Mouse (Mus musculus) kidney, embryonic 15.5 days (tissue): ENCODE measurements at regions not wholly inside any gene's neighbourhood (a gene's known extent, or its start where the extent isn't known, plus 50 kb on each side); places are given as distances from the start of the nearest gene placed in this dataset.

Experiments
- ATAC-seq: fragments of 200-750 bp; cut with Nextera tagmentation; replicated peaks from 2 replicates; pipeline ENCODE4 v1.8.0; 2017; ENCODE audit warnings: moderate TSS enrichment; ENCODE audit not compliant: low FRiP score
- H3K27ac ChIP-seq: fragments of 300-500 bp; sonication (generic); 2 replicates; pipeline ENCODE4 v1.5.1; 2015; ENCODE audit warnings: mild to moderate bottlenecking, inconsistent platforms
- H3K27me3 ChIP-seq: fragments of 300-500 bp; sonication (generic); 2 replicates; pipeline ENCODE4 v1.6.1; 2015; ENCODE audit warnings: inconsistent platforms
- H3K36me3 ChIP-seq: fragments of 300-500 bp; sonication (generic); 2 replicates; pipeline ENCODE4 v1.6.1; 2015; ENCODE audit warnings: inconsistent platforms
- H3K4me1 ChIP-seq: fragments of 300-500 bp; sonication (generic); 2 replicates; pipeline ENCODE4 v1.6.1; 2015; ENCODE audit warnings: inconsistent platforms
- H3K4me2 ChIP-seq: fragments of 300-500 bp; sonication (generic); 2 replicates; pipeline ENCODE4 v1.6.1; 2015; ENCODE audit warnings: moderate library complexity, mild to moderate bottlenecking, inconsistent platforms
- H3K4me3 ChIP-seq: fragments of 300-500 bp; sonication (generic); replicated peaks from 2 replicates; pipeline ENCODE4 v1.5.1; 2015; ENCODE audit warnings: mild to moderate bottlenecking, inconsistent platforms
- H3K9ac ChIP-seq: fragments of 300-500 bp; sonication (generic); 2 replicates; pipeline ENCODE4 v1.6.1; 2015; ENCODE audit warnings: mild to moderate bottlenecking, inconsistent platforms
- H3K9me3 ChIP-seq: fragments of 300-500 bp; sonication (generic); replicated peaks from 2 replicates; pipeline ENCODE4 v1.6.1; 2016; ENCODE audit warnings: inconsistent platforms
- WGBS: fragments of 180-500 bp; shearing (Covaris S2); methylation state at CpG from one replicate; pipeline ENCODE4 v1.1.7; 2015; ENCODE audit warnings: mixed read lengths; 5-methylcytosine and 5-hydroxymethylcytosine counted together

- H3K36me3 ChIP-seq, result no peaks in the 10 kb centered on the region
- no peak overlapping the region for H3K4me2 ChIP-seq
- no peak overlapping the region for H3K4me3 ChIP-seq
- H3K9me3 ChIP-seq, result no peaks in the 10 kb centered on the region
- no peak overlapping the region for H3K9ac ChIP-seq
- ATAC-seq, result peak; percentile 62; the same call in 1 of the 2 replicates
- H3K27me3 ChIP-seq, result no peaks in the 10 kb centered on the region
- H3K27ac ChIP-seq, result no peak overlapping the region
- no peaks in the 10 kb centered on the region for H3K4me1 ChIP-seq
- whole genome bisulfite sequencing, result 13% methylated on average over 1 of the region's 1 CpGs
These were observed 181.6 kb upstream of the Gm527 start for GRCm38 (mm10) chr12:64736008-64736663.

GRCm38 (mm10) chr12:64703419-64703818 lies 214.3 kb upstream of the Gm527 start:
- Histone ChIP-seq H3K4me3 (no peak overlapping the region), H3K36me3 (no peaks in the 10 kb centered on the region), H3K4me1 (no peaks in the 10 kb centered on the region), H3K27me3 (no peaks in the 10 kb centered on the region), H3K9me3 (no peaks in the 10 kb centered on the region), H3K9ac (no peak overlapping the region), H3K4me2 (no peak overlapping the region), H3K27ac (no peak overlapping the region)
- no peak for ATAC-seq
- WGBS, result 88% methylated on average over 5 of the region's 5 CpGs

- no peak for ATAC-seq
- no peak overlapping the region for H3K9ac ChIP-seq
- H3K27ac ChIP-seq, result no peak overlapping the region
- H3K4me2 ChIP-seq, result no peak overlapping the region
- H3K36me3 ChIP-seq, result no peaks in the 10 kb centered on the region
- no peaks in the 10 kb centered on the region for H3K4me1 ChIP-seq
- H3K4me3 ChIP-seq, result no peak overlapping the region
- 50% methylated on average over 3 of the region's 3 CpGs for WGBS
- H3K9me3 ChIP-seq, result no peaks in the 10 kb centered on the region
- H3K27me3 ChIP-seq, result no peaks in the 10 kb centered on the region
These were observed 216.6 kb upstream of the Gm527 start for GRCm38 (mm10) chr12:64701066-64701465.

DNA sequence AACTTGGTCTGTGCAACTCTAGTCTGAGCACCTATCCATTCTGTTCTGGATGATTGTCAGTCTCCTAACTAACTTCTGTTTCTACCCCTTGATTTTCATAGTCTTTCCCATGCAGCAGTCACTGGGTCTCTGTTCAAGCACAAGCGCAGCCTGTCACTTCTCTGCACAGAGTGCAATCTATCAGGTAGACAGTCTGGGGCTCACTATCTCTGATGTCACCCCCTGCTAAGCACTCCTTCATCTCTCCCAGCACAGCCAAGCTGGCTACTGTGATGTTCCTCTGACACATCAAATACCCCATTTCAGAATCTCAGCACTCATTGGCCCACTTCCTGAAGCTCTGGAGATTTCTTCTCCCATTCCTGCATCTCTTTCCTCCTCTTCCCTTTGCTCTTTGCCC lies 220.9 kb upstream of the Fscb start:
- WGBS, result 89% methylated on average over 1 of the region's 1 CpGs
- Histone ChIP-seq H3K27me3 (no peaks in the 10 kb centered on the region), H3K9me3 (no peaks in the 10 kb centered on the region), H3K36me3 (no peaks in the 10 kb centered on the region), H3K4me1 (peaks cover 7% of the 10 kb centered on the region), H3K27ac (no peak overlapping the region), H3K9ac (no peak overlapping the region), H3K4me3 (no peak overlapping the region), H3K4me2 (no peak overlapping the region)
- ATAC-seq, result no peak

DNA sequence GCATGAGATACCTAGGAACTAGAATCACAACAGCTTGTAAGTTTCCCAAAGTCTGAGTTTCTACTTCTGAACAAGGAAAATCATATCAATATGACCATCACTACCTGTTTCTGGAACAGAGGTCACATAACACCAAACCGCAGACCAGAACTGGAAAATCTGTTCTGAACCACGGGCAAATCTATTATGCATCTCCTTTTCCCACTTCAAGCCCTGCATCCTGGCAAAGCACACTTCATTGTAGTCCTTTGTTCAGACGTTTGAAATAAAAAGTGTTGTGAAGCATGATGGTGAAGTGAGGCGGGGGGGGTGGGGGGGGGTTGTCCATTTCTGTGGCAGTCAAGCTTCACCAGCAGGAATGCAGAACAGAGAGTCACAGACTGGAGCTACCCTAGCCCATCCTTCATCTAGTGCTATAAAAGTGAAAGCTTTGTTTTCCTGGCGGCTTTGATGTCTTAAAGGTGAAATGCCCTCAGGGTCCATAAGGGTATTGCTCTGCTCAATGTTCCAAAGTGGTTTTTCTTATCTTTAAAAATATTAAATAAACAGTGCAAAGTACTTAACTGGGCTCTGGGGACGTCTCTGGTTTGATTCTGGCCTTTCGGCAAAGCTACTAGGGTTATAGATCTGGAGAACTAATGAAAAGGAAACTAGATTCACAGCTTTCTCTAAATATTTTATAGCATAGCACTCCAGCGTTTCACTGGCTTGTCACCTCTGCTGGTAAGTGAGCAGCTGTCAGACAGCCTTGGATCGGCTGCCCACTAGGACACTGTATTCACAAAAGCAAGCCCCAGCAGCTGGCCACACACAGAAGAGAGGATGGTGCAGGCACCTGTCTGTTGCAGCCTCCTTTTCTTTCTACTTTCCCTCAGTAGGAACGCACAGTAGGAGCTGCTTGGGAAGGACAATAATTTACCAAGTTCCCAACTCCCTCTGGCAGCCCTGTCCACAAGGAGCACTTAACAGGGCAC lies 218.0 kb upstream of the Fscb start:
- Histone ChIP-seq H3K4me1 (peaks cover 7% of the 10 kb centered on the region), H3K4me2 (peak overlapping the region; percentile 18; the same call in 1 of the 2 replicates), H3K36me3 (no peaks in the 10 kb centered on the region), H3K9me3 (no peaks in the 10 kb centered on the region), H3K27me3 (no peaks in the 10 kb centered on the region), H3K4me3 (no peak overlapping the region), H3K9ac (no peak overlapping the region), H3K27ac (peak overlapping the region; percentile 2; the same call in 1 of the 2 replicates)
- peak; percentile 89 for ATAC-seq
- 14% methylated on average over 10 of the region's 10 CpGs for WGBS

DNA sequence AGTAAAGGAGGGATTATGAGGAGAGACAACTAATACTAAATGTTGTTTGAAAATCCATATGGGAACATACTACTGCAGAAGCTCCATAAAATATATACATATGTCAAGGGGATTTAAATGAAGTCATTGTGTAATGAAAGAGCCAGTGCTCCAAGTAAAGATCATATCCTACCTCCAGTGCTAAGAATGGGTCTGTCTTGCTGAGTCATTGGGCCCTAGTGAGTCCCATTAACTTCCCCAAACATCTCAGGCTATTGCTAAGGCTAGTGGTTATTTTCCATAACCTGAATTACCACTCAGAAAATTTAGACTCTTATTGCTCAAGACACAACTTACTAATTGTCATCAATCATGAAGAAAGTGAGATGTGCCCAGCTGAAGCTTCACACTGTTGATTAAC lies 215.2 kb upstream of the Fscb start:
- no peaks in the 10 kb centered on the region for H3K36me3 ChIP-seq
- no peak overlapping the region for H3K4me3 ChIP-seq
- peaks cover 7% of the 10 kb centered on the region for H3K4me1 ChIP-seq
- no peak for ATAC-seq
- no peaks in the 10 kb centered on the region for H3K9me3 ChIP-seq
- H3K9ac ChIP-seq, result no peak overlapping the region
- no peak overlapping the region for H3K4me2 ChIP-seq
- H3K27me3 ChIP-seq, result no peaks in the 10 kb centered on the region
- no peak overlapping the region for H3K27ac ChIP-seq

- Histone ChIP-seq H3K9ac (no peak overlapping the region), H3K4me1 (peaks cover 7% of the 10 kb centered on the region), H3K27me3 (no peaks in the 10 kb centered on the region), H3K36me3 (no peaks in the 10 kb centered on the region), H3K4me2 (no peak overlapping the region), H3K9me3 (no peaks in the 10 kb centered on the region), H3K27ac (no peak overlapping the region), H3K4me3 (no peak overlapping the region)
- WGBS, result 84% methylated on average over 1 of the region's 1 CpGs
- ATAC-seq, result no peak
These were observed 214.1 kb upstream of the Fscb start for GRCm38 (mm10) chr12:64688618-64689017.

DNA sequence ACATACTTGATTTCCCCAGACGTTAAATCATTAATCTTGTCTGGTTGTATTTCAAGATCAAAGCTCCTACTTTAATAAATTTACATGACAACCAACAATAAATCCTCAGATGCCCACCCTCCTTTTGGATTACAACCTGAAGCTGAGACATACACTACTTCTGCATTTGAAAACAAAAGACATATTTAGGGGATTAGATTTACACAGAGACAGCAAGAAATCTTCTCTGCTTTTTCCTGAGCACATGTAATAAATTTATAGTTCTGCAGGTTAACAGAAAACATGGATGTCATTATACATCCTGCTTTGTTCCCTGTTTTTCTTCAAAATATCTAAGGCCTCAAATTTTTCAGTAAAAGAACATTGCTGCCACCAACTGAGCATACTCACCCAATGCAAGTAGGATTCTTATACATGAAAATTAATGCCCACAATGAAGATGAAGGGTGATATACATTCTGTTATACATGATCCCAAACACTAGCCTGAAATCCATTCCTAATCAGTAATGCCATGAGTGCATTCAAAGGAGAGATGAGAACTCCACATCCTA lies 166.4 kb upstream of the Fscb start:
- Histone ChIP-seq H3K4me1 (no peaks in the 10 kb centered on the region), H3K27me3 (no peaks in the 10 kb centered on the region), H3K36me3 (no peaks in the 10 kb centered on the region), H3K27ac (no peak overlapping the region), H3K9ac (no peak overlapping the region), H3K4me3 (no peak overlapping the region), H3K4me2 (no peak overlapping the region), H3K9me3 (no peaks in the 10 kb centered on the region)
- ATAC-seq, result no peak
- WGBS, result 16% methylated on average over 1 of the region's 1 CpGs

DNA sequence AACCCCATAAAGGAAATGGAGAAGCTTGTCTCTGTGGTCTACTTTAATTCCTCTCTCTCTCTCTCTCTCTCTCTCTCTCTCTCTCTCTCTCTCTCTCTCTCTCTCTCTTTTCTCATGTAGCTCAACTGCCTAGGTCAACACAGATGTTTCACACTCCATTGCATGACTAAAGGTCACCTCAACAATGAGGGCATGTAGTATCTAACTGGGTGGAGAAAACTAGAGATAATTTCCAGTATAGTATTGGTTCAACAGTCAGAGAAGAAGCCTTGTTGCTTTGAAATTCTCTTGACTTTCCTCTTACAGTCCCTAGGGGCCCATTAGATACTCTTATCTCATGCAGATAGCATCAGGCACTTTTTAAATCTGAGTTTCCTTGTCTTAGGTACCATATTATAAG lies 140.4 kb upstream of the Fscb start:
- Histone ChIP-seq H3K4me1 (no peaks in the 10 kb centered on the region), H3K27ac (no peak overlapping the region), H3K27me3 (no peaks in the 10 kb centered on the region), H3K9me3 (no peaks in the 10 kb centered on the region), H3K9ac (no peak overlapping the region), H3K36me3 (no peaks in the 10 kb centered on the region), H3K4me3 (no peak overlapping the region), H3K4me2 (no peak overlapping the region)
- no peak for ATAC-seq
